Mouse (Mus musculus): ENCODE measurements around the gene Zglp1. TPM values are rescaled to one million over a fixed set of nuclear protein-coding genes. Genes with fewer than 3 reads are reported as not detected.

Zglp1 gene
- 0.20 TPM for polyA plus RNA-seq (2017; shearing (Covaris generic))

DNA sequence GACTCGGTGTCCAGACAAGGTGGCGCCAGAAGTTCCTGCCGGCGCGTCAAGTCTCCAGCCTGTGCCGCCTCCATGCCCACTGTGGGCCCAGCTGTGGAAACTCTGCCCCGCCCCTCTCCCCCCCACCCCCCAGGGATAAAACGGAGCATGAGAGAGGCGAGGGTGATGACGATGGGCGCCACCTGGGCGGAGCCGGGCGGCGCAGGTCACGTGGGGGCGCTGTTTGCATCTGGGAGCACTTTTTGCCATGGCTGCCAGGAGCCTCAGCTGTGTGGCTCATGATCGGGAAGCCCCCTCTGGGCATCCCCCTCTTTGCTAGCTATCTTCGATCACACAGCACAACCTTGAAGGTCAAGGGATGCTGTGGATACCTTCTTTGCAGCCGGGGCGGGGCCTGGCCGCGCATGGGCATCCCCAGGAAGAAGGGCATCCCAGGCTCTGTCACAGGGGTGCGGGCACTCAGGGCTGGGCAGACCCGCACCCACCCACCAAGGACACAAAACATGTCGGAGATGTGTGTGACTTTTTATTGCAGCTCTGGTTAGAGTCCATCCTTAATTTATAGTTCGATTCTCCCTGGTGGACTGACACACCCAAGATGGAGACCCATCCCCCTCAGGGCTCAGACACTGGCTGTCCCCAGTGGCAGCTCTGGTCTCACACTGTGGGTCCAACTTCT, at the start of gene Zglp1:
Gene Zglp1, minus strand, starts transcription at position 88 of the 679 bp plus-strand sequence.

DNA sequence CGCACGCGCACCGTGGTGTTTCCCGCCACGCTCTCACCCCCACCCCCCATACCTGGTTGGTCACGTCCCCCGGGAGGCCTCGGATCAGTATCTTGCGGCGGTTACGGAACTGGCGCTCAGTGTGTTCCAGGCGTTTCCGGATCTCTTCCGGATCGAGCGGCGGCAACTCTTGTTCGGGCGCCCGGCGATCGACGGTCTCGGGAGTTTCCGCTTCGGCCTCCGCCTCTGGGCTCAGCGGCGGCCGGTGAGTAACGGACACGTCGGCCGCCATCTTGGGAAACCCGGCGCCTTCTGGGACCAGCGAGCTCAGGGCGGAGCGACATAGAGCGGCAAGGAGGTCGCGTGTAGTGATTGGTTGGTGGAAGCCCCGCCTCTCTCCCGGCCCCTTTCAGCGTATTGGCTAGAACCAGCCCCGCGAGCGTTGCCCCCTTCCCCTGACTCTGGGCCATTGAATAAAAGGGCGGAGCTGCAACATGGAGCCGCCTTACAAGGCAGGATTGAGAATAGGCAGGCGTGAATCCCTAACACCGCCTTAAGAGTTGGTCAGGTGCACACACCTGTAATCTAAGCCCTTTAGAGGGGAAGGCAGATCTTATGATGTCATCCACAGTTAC, 24.9 kb upstream of the Zglp1 start, which contains the start of the genes Gm38431 and Raver1:
Gene Gm38431, minus strand, starts transcription at position 291 of the 614 bp plus-strand sequence.
Gene Raver1, minus strand, starts transcription at position 302 of the 614 bp plus-strand sequence.

DNA sequence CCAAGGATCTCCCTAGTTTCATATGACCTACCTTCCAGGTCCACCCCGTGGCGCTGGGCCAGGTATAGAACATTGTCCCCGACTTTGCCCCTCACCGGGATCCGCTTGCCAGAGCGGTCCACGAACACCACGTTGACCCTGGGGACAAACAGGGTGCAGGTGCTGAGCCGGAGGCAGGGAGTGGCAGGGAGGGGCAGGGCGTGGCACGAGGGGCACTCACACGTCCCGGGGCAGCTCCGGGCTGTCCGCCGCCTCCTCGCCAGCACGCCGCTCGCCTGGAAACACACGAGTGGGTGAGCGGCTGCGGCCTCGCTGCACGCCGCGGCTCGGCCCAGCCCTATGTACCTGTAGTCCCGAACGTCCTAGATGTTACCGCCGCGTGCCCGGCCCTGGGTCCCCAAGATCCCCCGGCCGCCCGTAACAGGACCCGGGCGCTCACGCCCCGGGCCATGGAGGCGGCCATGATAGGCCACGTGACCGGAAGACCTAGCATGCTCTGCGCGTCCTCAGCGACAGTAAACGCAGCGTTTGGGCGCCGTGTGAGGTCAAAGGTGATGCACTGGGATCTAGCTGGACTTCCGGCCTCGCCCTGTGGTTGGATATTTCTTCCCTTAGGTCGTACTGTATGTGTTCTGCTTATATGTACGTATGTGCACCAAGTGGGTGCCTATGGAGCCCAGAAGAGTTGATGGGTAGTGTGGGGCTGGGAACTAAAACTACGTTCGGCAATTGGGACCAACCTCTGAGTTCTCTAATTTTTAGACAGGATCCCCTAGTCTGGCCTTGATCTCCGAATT, 6.3 kb upstream of the Zglp1 start, which contains the start of the genes Gm49373 and Fdx1l:
Gene Gm49373, minus strand, starts transcription at position 53 of the 797 bp plus-strand sequence.
Gene Fdx1l, minus strand, starts transcription at position 571 of the 797 bp plus-strand sequence.

GRCm38 (mm10) chr9:21031896-21032351, 35.0 kb downstream of the Zglp1 start, which contains the start of gene Icam5:
TSS of gene Icam5 (plus strand) at chr9:21032073.

DNA sequence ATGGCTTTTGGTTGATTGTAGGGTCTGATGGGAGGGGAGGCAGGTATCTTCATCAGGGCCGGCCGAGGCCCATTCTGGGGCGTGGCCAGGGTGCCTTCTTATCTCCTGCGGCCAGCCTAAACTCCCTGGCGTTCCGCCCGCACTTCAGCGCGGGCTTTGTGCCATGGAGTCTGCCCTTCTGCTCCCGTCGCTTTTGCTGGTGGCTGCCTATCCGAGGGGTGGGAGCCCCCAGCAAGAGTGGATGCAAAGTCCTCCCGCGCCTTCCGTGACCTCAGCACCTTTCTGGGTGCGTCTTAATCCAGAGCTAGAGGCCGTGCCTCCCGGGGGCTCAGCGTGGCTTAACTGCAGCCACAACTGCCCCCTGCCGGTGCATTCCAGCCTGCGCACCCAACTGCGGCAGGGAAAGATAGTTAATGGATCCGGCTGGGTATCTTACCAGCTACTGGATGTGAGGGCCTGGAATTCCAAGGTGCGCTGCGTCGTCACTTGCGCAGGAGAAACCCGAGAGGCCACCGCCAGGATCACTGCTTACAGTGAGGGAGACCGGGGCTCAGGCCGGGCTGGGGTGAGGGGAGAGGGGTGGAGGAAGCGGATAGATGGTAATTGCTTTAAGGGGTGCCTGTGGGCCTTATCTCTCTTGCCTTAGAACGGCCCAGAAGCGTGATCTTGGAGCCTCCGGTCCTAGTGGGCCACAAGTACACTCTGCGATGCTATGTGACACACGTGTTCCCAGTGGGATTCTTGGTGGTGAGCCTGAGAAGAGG, 37.4 kb downstream of the Zglp1 start, which contains the start of gene Icam4:
Gene Icam4, plus strand, starts transcription at position 83 of the 764 bp plus-strand sequence.

DNA sequence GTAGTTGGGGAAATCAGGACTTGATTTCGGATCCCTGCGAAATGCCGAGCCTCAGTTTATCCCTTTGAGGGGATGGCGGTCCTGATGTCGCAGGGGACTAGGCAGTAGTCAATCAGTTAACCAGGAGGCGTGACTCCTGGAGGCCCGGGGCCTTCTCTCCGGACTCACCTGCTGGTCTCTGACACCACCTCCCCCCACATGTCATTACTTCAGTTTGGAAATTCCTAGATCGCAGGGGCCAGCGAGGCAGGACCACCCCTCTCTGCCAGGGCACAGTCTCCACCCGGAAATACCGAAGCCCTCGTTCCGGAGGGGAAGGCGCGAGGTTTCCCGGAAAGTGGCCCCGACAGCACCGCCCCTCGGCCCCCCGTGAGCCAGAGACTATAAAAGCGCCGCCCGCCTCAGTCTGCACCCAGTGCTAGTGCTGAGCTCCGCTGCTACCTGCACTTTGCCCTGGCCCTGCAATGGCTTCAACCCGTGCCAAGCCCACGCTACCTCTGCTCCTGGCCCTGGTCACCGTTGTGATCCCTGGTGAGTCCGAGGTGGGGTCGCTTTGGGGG, 51.2 kb downstream of the Zglp1 start, which contains the start of gene Icam1:
Gene Icam1, plus strand, starts transcription at position 415 of the 560 bp plus-strand sequence.

Other genes with a start within 250 kb of the Zglp1 start
- gene Rdh8, start 248.6 kb downstream of the Zglp1 start, polyA plus RNA-seq (2017; shearing (Covaris generic)): not detected
- 68.7 TPM for gene A230050P20Rik, start 198.5 kb downstream of the Zglp1 start, polyA plus RNA-seq (2017; shearing (Covaris generic))
- gene Angptl6, start 187.4 kb downstream of the Zglp1 start, polyA plus RNA-seq (2017; shearing (Covaris generic)): 4.1 TPM
- 87.3 TPM for gene Ppan, start 178.9 kb downstream of the Zglp1 start, polyA plus RNA-seq (2017; shearing (Covaris generic))
- 290 TPM for gene Eif3g, start 168.5 kb downstream of the Zglp1 start, polyA plus RNA-seq (2017; shearing (Covaris generic))
- 72.9 TPM for gene Dnmt1, start 107.2 kb downstream of the Zglp1 start, polyA plus RNA-seq (2017; shearing (Covaris generic))
- gene S1pr2, start 90.3 kb downstream of the Zglp1 start, polyA plus RNA-seq (2017; shearing (Covaris generic)): 14.9 TPM
- 112 TPM for gene Mrpl4, start 64.4 kb downstream of the Zglp1 start, polyA plus RNA-seq (2017; shearing (Covaris generic))
- 66.0 TPM for gene Icam1, start 51.1 kb downstream of the Zglp1 start, polyA plus RNA-seq (2017; shearing (Covaris generic))
- gene Icam4, start 37.7 kb downstream of the Zglp1 start, polyA plus RNA-seq (2017; shearing (Covaris generic)): 1.2 TPM
- gene Icam5, start 35.0 kb downstream of the Zglp1 start, polyA plus RNA-seq (2017; shearing (Covaris generic)): 0.83 TPM
- 0.24 TPM for gene Gm49373, start 6.0 kb upstream of the Zglp1 start, polyA plus RNA-seq (2017; shearing (Covaris generic))
- gene Fdx1l, start 6.5 kb upstream of the Zglp1 start, polyA plus RNA-seq (2017; shearing (Covaris generic)): 37.0 TPM
- 4.2 TPM for gene Gm38431, start 24.9 kb upstream of the Zglp1 start, polyA plus RNA-seq (2017; shearing (Covaris generic))
- 80.5 TPM for gene Raver1, start 24.9 kb upstream of the Zglp1 start, polyA plus RNA-seq (2017; shearing (Covaris generic))
- gene Tyk2, start 64.2 kb upstream of the Zglp1 start, polyA plus RNA-seq (2017; shearing (Covaris generic)): 71.5 TPM
- gene Cdc37, start 82.9 kb upstream of the Zglp1 start, polyA plus RNA-seq (2017; shearing (Covaris generic)): 324 TPM
- gene Pde4a, start 98.6 kb upstream of the Zglp1 start, polyA plus RNA-seq (2017; shearing (Covaris generic)): 1.3 TPM
- gene Keap1, start 172.3 kb upstream of the Zglp1 start, polyA plus RNA-seq (2017; shearing (Covaris generic)): 66.8 TPM
- gene S1pr5, start 181.3 kb upstream of the Zglp1 start, polyA plus RNA-seq (2017; shearing (Covaris generic)): 0.07 TPM
- 75.3 TPM for gene Atg4d, start 198.2 kb upstream of the Zglp1 start, polyA plus RNA-seq (2017; shearing (Covaris generic))
- 30.0 TPM for gene Kri1, start 220.9 kb upstream of the Zglp1 start, polyA plus RNA-seq (2017; shearing (Covaris generic))
- 143 TPM for gene Cdkn2d, start 224.3 kb upstream of the Zglp1 start, polyA plus RNA-seq (2017; shearing (Covaris generic))
- gene Ap1m2, start 245.2 kb upstream of the Zglp1 start, polyA plus RNA-seq (2017; shearing (Covaris generic)): 3.5 TPM